Comparison of ENCODE assay signal across 8 mouse cellular contexts in genomic region chr15:99678063-99678800, GRCm38 (mm10). TPM values are rescaled to one million over a fixed set of nuclear protein-coding genes. Genes with fewer than 3 reads are reported as not detected.
DNase-seq lines count a peak whose midpoint lies in the region; ATAC-seq and TF ChIP-seq lines count a peak whose summit lies in the region.

No protein-coding gene starts in this region.

- DNase-seq in gastrocnemius, adult 2 months, result peak; percentile 51
- DNase-seq in gastrocnemius, postnatal 4 days (ENCODE audit: low spot score in 2 of 2), result no peak
- DNase-seq in thymus, adult 2 months, result peak; percentile 51
- no peak for DNase-seq in thymus, adult 18-20 months
- DNase-seq in heart, postnatal 25 days (ENCODE audit: low spot score), result no peak

- H3K27ac ChIP-seq in gastrocnemius, adult 2 months, result no peak overlapping the region
- no peak overlapping the region for H3K27ac ChIP-seq in thymus, adult 2 months (ENCODE audit: control insufficient read depth, insufficient read depth, low read length)
- no peak overlapping the region for H3K27ac ChIP-seq in hindbrain, embryonic 12.5 days
- no peak overlapping the region for H3K27ac ChIP-seq in neural tube, embryonic 12.5 days

- 0 out of 2 replicates have a peak overlapping the region, but pooled peaks have one; percentile 27 for H3K9ac ChIP-seq in hindbrain, embryonic 12.5 days
- H3K9ac ChIP-seq in neural tube, embryonic 12.5 days, result no peak overlapping the region

- peak; percentile 60 for TF ChIP-seq CTCF in gastrocnemius, adult 2 months (IDR thresholded peaks at IDR 0.05)
- no peak for TF ChIP-seq CTCF in thymus, adult 2 months (IDR thresholded peaks at IDR 0.05; ENCODE audit: borderline replicate concordance, control insufficient read depth, extremely low read depth, insufficient read depth, low read length, poor library complexity)

- H3K4me2 ChIP-seq in hindbrain, embryonic 12.5 days (replicated peaks), result no peak overlapping the region
- H3K4me2 ChIP-seq in neural tube, embryonic 12.5 days (replicated peaks), result peak overlapping the region; percentile 14; the same call in 1 of the 2 replicates

- no peaks in the 10 kb centered on the region for H3K36me3 ChIP-seq in thymus, adult 2 months (ENCODE audit: control insufficient read depth, insufficient read depth, low read length)
- no peaks in the 10 kb centered on the region; the same call in 1 of the 2 replicates for H3K36me3 ChIP-seq in hindbrain, embryonic 12.5 days
- peaks cover 8% of the 10 kb centered on the region; the same call in 1 of the 2 replicates for H3K36me3 ChIP-seq in neural tube, embryonic 12.5 days

- intact Hi-C loops in gastrocnemius, adult 2 months (cut with DNase I), result no loop called here
- intact Hi-C loops in heart, postnatal 25 days (cut with DNase I), result loop anchor here (10.0 kb wide), 1 partner anchor 673 kb away; no protein-coding TSS in a partner anchor

- no peak for TF ChIP-seq POLR2A in thymus, adult 2 months (IDR thresholded peaks at IDR 0.05; ENCODE audit: control insufficient read depth, extremely low read depth, insufficient read depth, low read length, poor library complexity)

- peak; percentile 27; the same call in 1 of the 2 replicates for ATAC-seq in hindbrain, embryonic 12.5 days (ENCODE audit: low FRiP score)
- ATAC-seq in neural tube, embryonic 12.5 days (ENCODE audit: low FRiP score, low read depth), result 0 out of 2 replicates have a peak, but pooled peaks have one; percentile 52
- no peak for ATAC-seq in granulocyte monocyte progenitor cell, adult 5-6 weeks (replicated peaks; ENCODE audit: poor library complexity, severe bottlenecking)

- no peak overlapping the region for H3K4me3 ChIP-seq in gastrocnemius, adult 2 months
- H3K4me3 ChIP-seq in thymus, adult 2 months (ENCODE audit: control insufficient read depth, insufficient read depth, low read length), result no peak overlapping the region
- H3K4me3 ChIP-seq in hindbrain, embryonic 12.5 days, result no peak overlapping the region
- H3K4me3 ChIP-seq in neural tube, embryonic 12.5 days, result no peak overlapping the region

- no peaks in the 10 kb centered on the region; the same call in 1 of the 2 replicates for H3K27me3 ChIP-seq in thymus, adult 2 months (ENCODE audit: control insufficient read depth, insufficient read depth, low read length)
- H3K27me3 ChIP-seq in hindbrain, embryonic 12.5 days, result 0 out of 2 replicates have a peak, but pooled peaks cover 2% of the 10 kb centered on the region
- H3K27me3 ChIP-seq in neural tube, embryonic 12.5 days (replicated peaks), result 0 out of 2 replicates have a peak, but pooled peaks cover 3% of the 10 kb centered on the region

- no peaks in the 10 kb centered on the region for H3K4me1 ChIP-seq in thymus, adult 2 months (replicated peaks; ENCODE audit: control insufficient read depth, insufficient read depth, low read length)
- H3K4me1 ChIP-seq in hindbrain, embryonic 12.5 days, result peaks cover 37% of the 10 kb centered on the region
- H3K4me1 ChIP-seq in neural tube, embryonic 12.5 days, result peaks cover 42% of the 10 kb centered on the region

- H3K9me3 ChIP-seq in hindbrain, embryonic 12.5 days (replicated peaks), result no peaks in the 10 kb centered on the region
- H3K9me3 ChIP-seq in neural tube, embryonic 12.5 days, result no peaks in the 10 kb centered on the region

- WGBS in thymus, adult 2 months, result 32% methylated on average over 13 of the region's 13 CpGs
- WGBS in hindbrain, embryonic 12.5 days, result 12% methylated on average over 13 of the region's 13 CpGs
- 14% methylated on average over 13 of the region's 13 CpGs for WGBS in neural tube, embryonic 12.5 days

RNA-seq across cellular contexts. Expression of gene Asic1, which starts 8.1 kb away (rescaled TPM):
- under 1 TPM in 1 of 2 experiments, not detected in 1; 0.31 TPM for total RNA-seq in gastrocnemius, adult 2 months (2021)
- total RNA-seq in gastrocnemius, postnatal 4 days (2021), result 1 to 10 TPM in 1 of 2 experiments, under 1 TPM in 1; 0.91 to 1.9 TPM
- polyA plus RNA-seq in thymus, adult 2 months (2012; rRNA removed), result 0.13 and 0.19 TPM in 2 replicates
- polyA plus RNA-seq in hindbrain, embryonic 12.5 days (2016; fragmentation: Nextera tagmentation; extraction: Ambion mirVana), result 48.6 and 61.6 TPM in 2 replicates
- 54.3 and 62.6 TPM in 2 replicates for polyA plus RNA-seq in neural tube, embryonic 12.5 days (2016; fragmentation: Nextera tagmentation; extraction: Ambion mirVana)
- not detected in 2 replicates for total RNA-seq in granulocyte monocyte progenitor cell, adult 5-6 weeks (2014; fragmentation: Nextera tagmentation)
- not detected in 2 replicates for total RNA-seq in granulocyte monocyte progenitor cell, adult 5-6 weeks (2017)
- total RNA-seq in heart, postnatal 25 days (2021), result under 1 TPM; 0.48 to 0.55 TPM

RNA-seq across cellular contexts. Expression of gene Smarcd1, which starts 23.7 kb away (rescaled TPM):
- total RNA-seq in gastrocnemius, adult 2 months (2021), result 1 to 10 TPM; 6.9 to 7.2 TPM
- 10 to 100 TPM; 26.9 to 34.7 TPM for total RNA-seq in gastrocnemius, postnatal 4 days (2021)
- polyA plus RNA-seq in thymus, adult 2 months (2012; rRNA removed), result 106 and 111 TPM in 2 replicates
- 123 and 141 TPM in 2 replicates for polyA plus RNA-seq in hindbrain, embryonic 12.5 days (2016; fragmentation: Nextera tagmentation; extraction: Ambion mirVana)
- polyA plus RNA-seq in neural tube, embryonic 12.5 days (2016; fragmentation: Nextera tagmentation; extraction: Ambion mirVana), result 142 and 146 TPM in 2 replicates
- 29.8 and 34.7 TPM in 2 replicates for total RNA-seq in granulocyte monocyte progenitor cell, adult 5-6 weeks (2014; fragmentation: Nextera tagmentation)
- total RNA-seq in granulocyte monocyte progenitor cell, adult 5-6 weeks (2017), result 16.3 and 28.0 TPM in 2 replicates
- 10 to 100 TPM; 23.5 to 25.3 TPM for total RNA-seq in heart, postnatal 25 days (2021)

RNA-seq across cellular contexts. Expression of gene Racgap1, which starts 26.8 kb away (rescaled TPM):
- under 1 TPM; 0.89 to 0.94 TPM for total RNA-seq in gastrocnemius, adult 2 months (2021)
- total RNA-seq in gastrocnemius, postnatal 4 days (2021), result 10 to 100 TPM; 40.5 to 43.4 TPM
- 80.2 and 95.6 TPM in 2 replicates for polyA plus RNA-seq in thymus, adult 2 months (2012; rRNA removed)
- polyA plus RNA-seq in hindbrain, embryonic 12.5 days (2016; fragmentation: Nextera tagmentation; extraction: Ambion mirVana), result 177 and 185 TPM in 2 replicates
- 207 and 218 TPM in 2 replicates for polyA plus RNA-seq in neural tube, embryonic 12.5 days (2016; fragmentation: Nextera tagmentation; extraction: Ambion mirVana)
- total RNA-seq in granulocyte monocyte progenitor cell, adult 5-6 weeks (2014; fragmentation: Nextera tagmentation), result 47.0 and 75.5 TPM in 2 replicates
- total RNA-seq in granulocyte monocyte progenitor cell, adult 5-6 weeks (2017), result 76.4 and 80.0 TPM in 2 replicates
- total RNA-seq in heart, postnatal 25 days (2021), result 1 to 10 TPM; 2.8 to 3.0 TPM

RNA-seq across cellular contexts. Expression of gene Gm17349, which starts 27.1 kb away (rescaled TPM):
- total RNA-seq in gastrocnemius, adult 2 months (2021), result 1 to 10 TPM in 1 of 2 experiments, not detected in 1; 1.0 TPM
- 1 to 10 TPM; 2.5 to 2.9 TPM for total RNA-seq in gastrocnemius, postnatal 4 days (2021)
- not detected in 2 replicates for polyA plus RNA-seq in thymus, adult 2 months (2012; rRNA removed)
- not detected in 2 replicates for polyA plus RNA-seq in hindbrain, embryonic 12.5 days (2016; fragmentation: Nextera tagmentation; extraction: Ambion mirVana)
- polyA plus RNA-seq in neural tube, embryonic 12.5 days (2016; fragmentation: Nextera tagmentation; extraction: Ambion mirVana), result not detected in 2 replicates
- not detected in 2 replicates for total RNA-seq in granulocyte monocyte progenitor cell, adult 5-6 weeks (2014; fragmentation: Nextera tagmentation)
- not detected in 2 replicates for total RNA-seq in granulocyte monocyte progenitor cell, adult 5-6 weeks (2017)
- 1 to 10 TPM; 2.8 to 4.2 TPM for total RNA-seq in heart, postnatal 25 days (2021)

RNA-seq across cellular contexts. Expression of gene Gpd1, which starts 39.1 kb away (rescaled TPM):
- total RNA-seq in gastrocnemius, adult 2 months (2021), result 100 to 1,000 TPM; 381 to 575 TPM
- total RNA-seq in gastrocnemius, postnatal 4 days (2021), result 100 to 1,000 TPM; 201 to 212 TPM
- polyA plus RNA-seq in thymus, adult 2 months (2012; rRNA removed), result 108 and 187 TPM in 2 replicates
- polyA plus RNA-seq in hindbrain, embryonic 12.5 days (2016; fragmentation: Nextera tagmentation; extraction: Ambion mirVana), result 0.69 and 0.92 TPM in 2 replicates
- 0.97 and 1.4 TPM in 2 replicates for polyA plus RNA-seq in neural tube, embryonic 12.5 days (2016; fragmentation: Nextera tagmentation; extraction: Ambion mirVana)
- 0.68 and 0.86 TPM in 2 replicates for total RNA-seq in granulocyte monocyte progenitor cell, adult 5-6 weeks (2014; fragmentation: Nextera tagmentation)
- total RNA-seq in granulocyte monocyte progenitor cell, adult 5-6 weeks (2017), result 0.10 and 0.34 TPM in 2 replicates
- total RNA-seq in heart, postnatal 25 days (2021), result 10 to 100 TPM; 54.1 to 67.6 TPM

Comparison
In these comparisons a context has a peak if more than half of its experiments do, and no peak if none do; other contexts are left out.
1. DNase-seq: peak in gastrocnemius, adult 2 months (single experiment) and thymus, adult 2 months (single experiment); none in gastrocnemius, postnatal 4 days (0 of 2), thymus, adult 18-20 months (0 of 2) and heart, postnatal 25 days (single experiment).
2. RNA of gene Racgap1, which starts 26.8 kb away (total RNA-seq): 47.0 to 80.0 TPM in granulocyte monocyte progenitor cell, adult 5-6 weeks and 40.5 to 43.4 TPM in gastrocnemius, postnatal 4 days; 2.8 to 3.0 TPM in heart, postnatal 25 days and 0.89 to 0.94 TPM in gastrocnemius, adult 2 months; every median in the first group is over 10 times any median in the second.